Mouse (Mus musculus) hindbrain, embryonic 11.5 days (tissue): Measurements from ENCODE around the gene Sugp2. TPM values are rescaled to one million over a fixed set of nuclear protein-coding genes. Genes with fewer than 3 reads are reported as not detected.

ENCODE experiments used
- ATAC-seq: fragments of 200-750 bp; cut with Nextera tagmentation; 2 replicates; pipeline ENCODE4 v1.8.0; 2017; ENCODE audit warnings: mild to moderate bottlenecking, moderate TSS enrichment, moderate library complexity; ENCODE audit not compliant: low FRiP score
- DNase-seq: peaks from one replicate; pipeline ENCODE4 v3.0.0-alpha.2; 2015; ENCODE audit warnings: low spot score
- H3K27ac ChIP-seq: fragments of 300-500 bp; sonication (generic); 2 replicates; pipeline ENCODE4 v1.5.1; 2014; ENCODE audit warnings: mild to moderate bottlenecking, low read depth, low read length
- H3K27me3 ChIP-seq: fragments of 300-500 bp; sonication (generic); 2 replicates; pipeline ENCODE4 v1.6.1; 2014; ENCODE audit warnings: mild to moderate bottlenecking, low read length, moderate library complexity, mixed read lengths; ENCODE audit not compliant: control insufficient read depth, insufficient read depth
- H3K36me3 ChIP-seq: fragments of 300-500 bp; sonication (generic); 2 replicates; pipeline ENCODE4 v1.6.1; 2014; ENCODE audit warnings: mild to moderate bottlenecking, low read length, moderate library complexity, mixed read lengths; ENCODE audit not compliant: control insufficient read depth, insufficient read depth
- H3K4me1 ChIP-seq: fragments of 300-500 bp; sonication (generic); replicated peaks from 2 replicates; pipeline ENCODE4 v1.6.1; 2014; ENCODE audit warnings: low read length, mixed read lengths; ENCODE audit not compliant: control insufficient read depth, insufficient read depth
- H3K4me2 ChIP-seq: fragments of 300-500 bp; sonication (generic); replicated peaks from 2 replicates; pipeline ENCODE4 v1.6.1; 2014; ENCODE audit warnings: mild to moderate bottlenecking, low read depth, low read length
- H3K4me3 ChIP-seq: fragments of 300-500 bp; sonication (generic); 2 replicates; pipeline ENCODE4 v1.5.1; 2014; ENCODE audit warnings: low read depth, low read length
- H3K9ac ChIP-seq: fragments of 300-500 bp; sonication (generic); 2 replicates; pipeline ENCODE4 v1.6.1; 2014; ENCODE audit warnings: low read depth, low read length
- H3K9me3 ChIP-seq: fragments of 300-500 bp; sonication (generic); 2 replicates; pipeline ENCODE4 v1.6.1; 2016; ENCODE audit warnings: low read length; ENCODE audit not compliant: control insufficient read depth
- WGBS: fragments of 180-500 bp; shearing (Covaris S2); extraction: QIAGEN DNeasy Blood & Tissue Kit; methylation state at CpG from one replicate; pipeline ENCODE4 v1.1.7; 2014; 5-methylcytosine and 5-hydroxymethylcytosine counted together
- polyA plus RNA-seq: library from polyadenylated mRNA; unstranded; fragments of >200 nt; fragmentation: Nextera tagmentation; extraction: Ambion mirVana; gene quantifications from 2 replicates; pipeline ENCODE4 v1.2.1, GENCODE M21; 2014

Gene Sugp2
- polyA plus RNA-seq, result 46.5 and 46.8 TPM in 2 replicates

- peak within 1 kb of the TSS; percentile 93 for H3K4me2 ChIP-seq
- WGBS, result under 1% methylated on average over 61 of the region's 67 CpGs
- peak within 1 kb of the TSS; percentile 87 for H3K27ac ChIP-seq
- no peaks in the 10 kb centered on the region for H3K27me3 ChIP-seq
- peak; percentile 98 for DNase-seq
- 0 out of 2 replicates have a peak, but pooled peaks cover 6% of the 10 kb centered on the region for H3K36me3 ChIP-seq
- no peaks in the 10 kb centered on the region for H3K4me1 ChIP-seq
- ATAC-seq, result peak; percentile 96
- peak within 1 kb of the TSS; percentile 92 for H3K9ac ChIP-seq
- peak within 1 kb of the TSS; percentile 81 for H3K4me3 ChIP-seq
- H3K9me3 ChIP-seq, result no peaks in the 10 kb centered on the region
Measured at GRCm38 (mm10) chr8:70234080-70234780, at the start of gene Sugp2, which contains the start of gene Armc6. Gene Sugp2 (plus strand): TSS chr8:70234226. Gene Armc6 (minus strand): TSS chr8:70234466.

- no peaks in the 10 kb centered on the region for H3K27me3 ChIP-seq
- no peak overlapping the region for H3K9ac ChIP-seq
- ATAC-seq (no peak), DNase-seq (no peak)
- no peak overlapping the region for H3K4me2 ChIP-seq
- no peak overlapping the region for H3K4me3 ChIP-seq
- H3K36me3 ChIP-seq, result no peaks in the 10 kb centered on the region
- no peaks in the 10 kb centered on the region for H3K4me1 ChIP-seq
- no peak overlapping the region for H3K27ac ChIP-seq
- WGBS, result 71% methylated on average over 7 of the region's 7 CpGs
- no peaks in the 10 kb centered on the region for H3K9me3 ChIP-seq
Measured at GRCm38 (mm10) chr8:70188707-70189106, 45.3 kb upstream of the Sugp2 start.

DNA sequence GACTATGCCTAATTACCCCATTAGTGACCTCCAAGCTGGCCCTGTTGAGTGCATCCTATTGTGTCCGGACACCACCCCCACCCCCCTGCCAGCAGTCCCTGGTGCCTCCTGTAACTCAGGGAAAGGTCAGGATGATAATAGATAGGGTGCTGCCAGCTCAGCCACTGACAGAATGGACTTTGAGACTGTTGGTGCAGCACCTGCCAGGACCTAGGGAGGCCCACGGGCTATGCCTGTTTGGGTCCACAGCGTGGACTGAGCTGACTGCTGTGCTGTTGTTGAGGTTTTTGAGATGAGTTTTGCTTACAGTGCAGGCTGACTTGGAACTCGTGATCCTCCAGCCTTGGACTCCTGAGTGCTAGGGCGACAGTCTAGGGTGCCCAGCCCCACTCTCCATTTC, 40.8 kb upstream of the Sugp2 start:
- 50% methylated on average over 5 of the region's 5 CpGs for WGBS
- no peaks in the 10 kb centered on the region for H3K4me1 ChIP-seq
- no peaks in the 10 kb centered on the region for H3K27me3 ChIP-seq
- no peak overlapping the region for H3K4me3 ChIP-seq
- H3K4me2 ChIP-seq, result no peak overlapping the region
- H3K27ac ChIP-seq, result no peak overlapping the region
- H3K9me3 ChIP-seq, result no peaks in the 10 kb centered on the region
- no peaks in the 10 kb centered on the region for H3K36me3 ChIP-seq
- H3K9ac ChIP-seq, result no peak overlapping the region
- ATAC-seq, result no peak
- DNase-seq, result no peak

- ATAC-seq (no peak), DNase-seq (no peak)
- 79% methylated on average over 3 of the region's 3 CpGs for WGBS
- H3K9me3 ChIP-seq, result no peaks in the 10 kb centered on the region
- H3K27ac ChIP-seq, result no peak overlapping the region
- no peaks in the 10 kb centered on the region for H3K36me3 ChIP-seq
- H3K4me2 ChIP-seq, result no peak overlapping the region
- H3K4me3 ChIP-seq, result no peak overlapping the region
- no peaks in the 10 kb centered on the region for H3K27me3 ChIP-seq
- no peak overlapping the region for H3K9ac ChIP-seq
- no peaks in the 10 kb centered on the region for H3K4me1 ChIP-seq
Measured at GRCm38 (mm10) chr8:70194191-70194590, 39.8 kb upstream of the Sugp2 start.

GRCm38 (mm10) chr8:70195762-70196161, 38.3 kb upstream of the Sugp2 start:
- H3K9me3 ChIP-seq, result no peaks in the 10 kb centered on the region

DNA sequence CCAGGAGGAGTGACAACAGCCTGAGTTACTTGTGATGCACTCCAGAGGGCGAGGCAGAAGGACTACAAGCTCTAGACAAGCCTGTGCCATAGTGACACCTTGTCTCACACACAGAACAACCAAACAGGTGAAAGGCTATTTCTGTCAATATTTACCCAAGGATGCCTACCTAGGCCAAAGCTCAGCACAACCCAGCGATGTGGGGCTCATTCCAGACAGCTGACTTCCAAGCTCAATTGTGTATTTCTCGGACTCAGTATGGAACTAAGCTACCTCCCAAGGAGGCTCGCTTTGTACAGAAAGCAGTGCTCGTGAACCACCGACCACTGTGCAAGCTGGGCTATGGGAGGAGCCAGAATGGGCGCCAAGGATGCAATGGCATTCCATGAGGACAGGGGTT, 36.4 kb upstream of the Sugp2 start:
- DNase-seq (no peak), ATAC-seq (no peak)
- no peak overlapping the region for H3K4me2 ChIP-seq
- H3K36me3 ChIP-seq, result no peaks in the 10 kb centered on the region
- no peaks in the 10 kb centered on the region for H3K27me3 ChIP-seq
- H3K4me1 ChIP-seq, result no peaks in the 10 kb centered on the region
- H3K4me3 ChIP-seq, result no peak overlapping the region
- H3K27ac ChIP-seq, result no peak overlapping the region
- H3K9ac ChIP-seq, result no peak overlapping the region
- H3K9me3 ChIP-seq, result no peaks in the 10 kb centered on the region
- WGBS, result 49% methylated on average over 7 of the region's 7 CpGs

More at GRCm38 (mm10) chr8:70195762-70196161, 38.3 kb upstream of the Sugp2 start:
- no peaks in the 10 kb centered on the region for H3K4me1 ChIP-seq
- no peak for DNase-seq
- no peaks in the 10 kb centered on the region for H3K36me3 ChIP-seq
- 88% methylated on average over 2 of the region's 2 CpGs for WGBS
- no peak overlapping the region for H3K4me2 ChIP-seq
- H3K27me3 ChIP-seq, result no peaks in the 10 kb centered on the region
- no peak for ATAC-seq
- no peak overlapping the region for H3K27ac ChIP-seq
- no peak overlapping the region for H3K9ac ChIP-seq
- no peak overlapping the region for H3K4me3 ChIP-seq

DNA sequence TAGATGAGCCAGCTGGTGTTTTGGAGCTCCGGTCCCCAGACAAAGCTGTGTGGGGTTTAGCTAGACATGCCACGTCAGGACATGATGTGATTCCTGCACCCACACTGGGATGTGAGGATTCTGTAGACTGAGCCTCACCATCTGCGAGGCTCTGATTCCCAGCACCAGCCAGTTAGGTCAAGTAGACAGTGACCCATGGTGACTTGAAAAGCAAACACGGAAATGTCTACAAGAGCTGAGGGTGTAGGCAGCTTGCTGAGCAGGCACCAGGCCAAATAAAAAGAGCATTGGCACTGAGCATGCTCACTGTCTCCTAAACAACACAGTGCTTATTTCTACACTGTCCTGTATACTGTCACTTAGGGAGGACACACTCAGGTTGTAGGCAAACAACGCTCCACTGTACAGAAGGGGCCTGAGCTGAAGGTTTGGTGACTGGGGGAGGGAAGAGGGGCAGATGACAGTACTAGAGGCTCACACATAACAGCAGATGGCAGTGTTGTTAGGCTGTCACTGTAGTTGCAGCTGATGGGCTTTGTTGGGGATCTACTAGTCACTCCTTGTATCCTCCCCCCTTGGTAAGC, 33.8 kb upstream of the Sugp2 start:
- WGBS, result 68% methylated on average over 5 of the region's 5 CpGs
- H3K4me3 ChIP-seq, result no peak overlapping the region
- DNase-seq (no peak), ATAC-seq (no peak)
- H3K27me3 ChIP-seq, result no peaks in the 10 kb centered on the region
- no peak overlapping the region for H3K9ac ChIP-seq
- no peak overlapping the region for H3K27ac ChIP-seq
- no peak overlapping the region for H3K4me2 ChIP-seq
- no peaks in the 10 kb centered on the region for H3K36me3 ChIP-seq
- no peaks in the 10 kb centered on the region for H3K4me1 ChIP-seq
- no peaks in the 10 kb centered on the region for H3K9me3 ChIP-seq

GRCm38 (mm10) chr8:70201417-70201816, 32.6 kb upstream of the Sugp2 start:
- H3K4me3 ChIP-seq, result no peak overlapping the region
- no peak overlapping the region for H3K27ac ChIP-seq
- ATAC-seq (no peak), DNase-seq (no peak)
- WGBS, result 78% methylated on average over 3 of the region's 3 CpGs
- H3K9ac ChIP-seq, result no peak overlapping the region
- H3K9me3 ChIP-seq, result no peaks in the 10 kb centered on the region
- no peak overlapping the region for H3K4me2 ChIP-seq
- no peaks in the 10 kb centered on the region for H3K36me3 ChIP-seq
- H3K27me3 ChIP-seq, result no peaks in the 10 kb centered on the region
- no peaks in the 10 kb centered on the region for H3K4me1 ChIP-seq

GRCm38 (mm10) chr8:70203072-70203471, 31.0 kb upstream of the Sugp2 start:
- DNase-seq (no peak), ATAC-seq (no peak)
- no peak overlapping the region for H3K27ac ChIP-seq
- H3K4me3 ChIP-seq, result no peak overlapping the region
- no peak overlapping the region for H3K4me2 ChIP-seq
- H3K4me1 ChIP-seq, result no peaks in the 10 kb centered on the region
- no peaks in the 10 kb centered on the region for H3K9me3 ChIP-seq
- 72% methylated on average over 4 of the region's 4 CpGs for WGBS
- H3K27me3 ChIP-seq, result no peaks in the 10 kb centered on the region
- no peaks in the 10 kb centered on the region for H3K36me3 ChIP-seq
- H3K9ac ChIP-seq, result no peak overlapping the region
